Mouse (Mus musculus) megakaryocyte, adult 5-6 weeks (primary cell): ENCODE data around the gene Oaz1. TPM values are rescaled to one million over a fixed set of nuclear protein-coding genes. Genes with fewer than 3 reads are reported as not detected.

Experiments used
- total RNA-seq, 2 experiments: library from RNA; stranded (forward) in 1 of 2; stranded (reverse) in 1 of 2; fragments of 153-499, 151-499 nt in 1 of 2; fragments of 221-1000, 200-1000 nt in 1 of 2; gene quantifications; 2 replicates each; pipeline versions ENCODE4 v1.2.3 to v1.2.4; 2015 to 2017

Gene Oaz1
- total RNA-seq, 2 experiments from 2014 or later = 296 to 1,242 TPM

Other genes starting within 250 kb of the Oaz1 start
- 2.6 and 3.3 TPM in 2 replicates for gene Klf16, start 249.3 kb upstream of the Oaz1 start, total RNA-seq (2015)
- 3.9 and 5.3 TPM in 2 replicates for gene Klf16, start 249.3 kb upstream of the Oaz1 start, total RNA-seq (2017)
- gene Abhd17a, start 236.3 kb upstream of the Oaz1 start, total RNA-seq (2015) = 64.8 and 82.1 TPM in 2 replicates
- gene Abhd17a, start 236.3 kb upstream of the Oaz1 start, total RNA-seq (2017) = 21.7 and 31.6 TPM in 2 replicates
- gene Scamp4, start 223.8 kb upstream of the Oaz1 start, total RNA-seq (2015) = 16.9 and 22.3 TPM in 2 replicates
- 4.8 and 11.4 TPM in 2 replicates for gene Scamp4, start 223.8 kb upstream of the Oaz1 start, total RNA-seq (2017)
- 0.91 and 1.1 TPM in 2 replicates for gene Adat3, start 223.8 kb upstream of the Oaz1 start, total RNA-seq (2015)
- gene Adat3, start 223.8 kb upstream of the Oaz1 start, total RNA-seq (2017) = 3.8 TPM in 1 of 2 replicates, not detected in the other
- gene Gm49322, start 220.6 kb upstream of the Oaz1 start, total RNA-seq (2015) = 0.54 TPM in 1 of 2 replicates, not detected in the other
- gene Gm49322, start 220.6 kb upstream of the Oaz1 start, total RNA-seq (2017) = 0.15 and 0.89 TPM in 2 replicates
- gene Csnk1g2, start 203.8 kb upstream of the Oaz1 start, total RNA-seq (2015) = 34.5 and 46.0 TPM in 2 replicates
- 127 and 144 TPM in 2 replicates for gene Csnk1g2, start 203.8 kb upstream of the Oaz1 start, total RNA-seq (2017)
- 8.4 and 10.3 TPM in 2 replicates for gene Btbd2, start 169.6 kb upstream of the Oaz1 start, total RNA-seq (2015)
- gene Btbd2, start 169.6 kb upstream of the Oaz1 start, total RNA-seq (2017) = 16.5 and 30.1 TPM in 2 replicates
- 53.5 and 61.1 TPM in 2 replicates for gene Mknk2, start 148.5 kb upstream of the Oaz1 start, total RNA-seq (2015)
- gene Mknk2, start 148.5 kb upstream of the Oaz1 start, total RNA-seq (2017) = 63.3 and 74.8 TPM in 2 replicates
- 61.8 and 72.0 TPM in 2 replicates for gene Mob3a, start 124.7 kb upstream of the Oaz1 start, total RNA-seq (2015)
- gene Mob3a, start 124.7 kb upstream of the Oaz1 start, total RNA-seq (2017) = 65.0 and 77.3 TPM in 2 replicates
- gene Izumo4, start 124.5 kb upstream of the Oaz1 start, total RNA-seq (2015) = 11.3 and 14.2 TPM in 2 replicates
- gene Izumo4, start 124.5 kb upstream of the Oaz1 start, total RNA-seq (2017) = 4.4 and 6.6 TPM in 2 replicates
- 42.6 and 52.4 TPM in 2 replicates for gene Ap3d1, start 84.4 kb upstream of the Oaz1 start, total RNA-seq (2015)
- 48.6 and 62.0 TPM in 2 replicates for gene Ap3d1, start 84.4 kb upstream of the Oaz1 start, total RNA-seq (2017)
- gene Dot1l, start 71.5 kb upstream of the Oaz1 start, total RNA-seq (2015) = 19.5 and 23.0 TPM in 2 replicates
- gene Dot1l, start 71.5 kb upstream of the Oaz1 start, total RNA-seq (2017) = 6.9 and 9.8 TPM in 2 replicates
- gene Sf3a2, start 28.5 kb upstream of the Oaz1 start, total RNA-seq (2015) = 45.8 and 46.6 TPM in 2 replicates
- gene Sf3a2, start 28.5 kb upstream of the Oaz1 start, total RNA-seq (2017) = 13.1 and 20.4 TPM in 2 replicates
- 82.4 and 84.3 TPM in 2 replicates for gene Plekhj1, start 28.0 kb upstream of the Oaz1 start, total RNA-seq (2015)
- 35.5 and 43.5 TPM in 2 replicates for gene Plekhj1, start 28.0 kb upstream of the Oaz1 start, total RNA-seq (2017)
- not detected in 2 replicates for gene Amh, start 21.4 kb upstream of the Oaz1 start, total RNA-seq (2015)
- not detected in 2 replicates for gene Amh, start 21.4 kb upstream of the Oaz1 start, total RNA-seq (2017)
- not detected in 2 replicates for gene Jsrp1, start 13.2 kb upstream of the Oaz1 start, total RNA-seq (2015)
- not detected in 2 replicates for gene Jsrp1, start 13.2 kb upstream of the Oaz1 start, total RNA-seq (2017)
- not detected in 2 replicates for gene Lingo3, start 17.4 kb downstream of the Oaz1 start, total RNA-seq (2015)
- gene Lingo3, start 17.4 kb downstream of the Oaz1 start, total RNA-seq (2017) = not detected in 2 replicates
- 56.6 and 58.0 TPM in 2 replicates for gene Lsm7, start 28.6 kb downstream of the Oaz1 start, total RNA-seq (2015)
- 104 and 130 TPM in 2 replicates for gene Lsm7, start 28.6 kb downstream of the Oaz1 start, total RNA-seq (2017)
- 10.1 and 10.4 TPM in 2 replicates for gene Sppl2b, start 28.6 kb downstream of the Oaz1 start, total RNA-seq (2015)
- 9.1 and 15.1 TPM in 2 replicates for gene Sppl2b, start 28.6 kb downstream of the Oaz1 start, total RNA-seq (2017)
- gene Tmprss9, start 45.2 kb downstream of the Oaz1 start, total RNA-seq (2015) = not detected in 2 replicates
- gene Tmprss9, start 45.2 kb downstream of the Oaz1 start, total RNA-seq (2017) = not detected in 2 replicates
- 60.1 and 74.7 TPM in 2 replicates for gene Timm13, start 74.3 kb downstream of the Oaz1 start, total RNA-seq (2015)
- 31.8 and 44.9 TPM in 2 replicates for gene Timm13, start 74.3 kb downstream of the Oaz1 start, total RNA-seq (2017)
- 7.7 and 9.5 TPM in 2 replicates for gene Lmnb2, start 91.6 kb downstream of the Oaz1 start, total RNA-seq (2015)
- gene Lmnb2, start 91.6 kb downstream of the Oaz1 start, total RNA-seq (2017) = 35.2 and 35.8 TPM in 2 replicates
- gene Gadd45b, start 103.4 kb downstream of the Oaz1 start, total RNA-seq (2015) = 11.0 and 12.9 TPM in 2 replicates
- gene Gadd45b, start 103.4 kb downstream of the Oaz1 start, total RNA-seq (2017) = 9.4 and 20.3 TPM in 2 replicates
- gene Gng7, start 188.3 kb downstream of the Oaz1 start, total RNA-seq (2015) = 0.11 TPM in 1 of 2 replicates, not detected in the other
- gene Gng7, start 188.3 kb downstream of the Oaz1 start, total RNA-seq (2017) = 0.26 TPM in 1 of 2 replicates, not detected in the other
- not detected in 2 replicates for gene Diras1, start 199.0 kb downstream of the Oaz1 start, total RNA-seq (2015)
- gene Diras1, start 199.0 kb downstream of the Oaz1 start, total RNA-seq (2017) = 0.20 TPM in 1 of 2 replicates, not detected in the other
- 3.9 and 6.0 TPM in 2 replicates for gene Slc39a3, start 210.8 kb downstream of the Oaz1 start, total RNA-seq (2015)
- gene Slc39a3, start 210.8 kb downstream of the Oaz1 start, total RNA-seq (2017) = 6.2 and 10.2 TPM in 2 replicates
- 30.3 and 30.7 TPM in 2 replicates for gene Sgta, start 233.5 kb downstream of the Oaz1 start, total RNA-seq (2015)
- 33.3 and 38.7 TPM in 2 replicates for gene Sgta, start 233.5 kb downstream of the Oaz1 start, total RNA-seq (2017)
- gene Thop1, start 243.4 kb downstream of the Oaz1 start, total RNA-seq (2015) = 0.82 and 1.5 TPM in 2 replicates
- 3.4 and 4.3 TPM in 2 replicates for gene Thop1, start 243.4 kb downstream of the Oaz1 start, total RNA-seq (2017)